Mouse (Mus musculus): ENCODE measurements at regions not wholly inside any gene's neighbourhood (a gene's known extent, or its start where the extent isn't known, plus 50 kb on each side); places are given as distances from the start of the nearest gene placed in this dataset.
"Not testable (repeated sequence)": the region's sequence is repeated elsewhere in the genome, so short reads cannot be mapped to it uniquely, and the experiment has no call there.

- DNase-seq (ENCODE audit: extremely low spot score, low read depth, low spot score) = no peak
These were observed 102.7 kb downstream of the Ptpn20 start for GRCm38 (mm10) chr14:33691690-33692089.

- no peak for DNase-seq (ENCODE audit: extremely low spot score, low read depth, low spot score)
These were observed 105.2 kb downstream of the Ptpn20 start for GRCm38 (mm10) chr14:33694224-33694623.

DNA sequence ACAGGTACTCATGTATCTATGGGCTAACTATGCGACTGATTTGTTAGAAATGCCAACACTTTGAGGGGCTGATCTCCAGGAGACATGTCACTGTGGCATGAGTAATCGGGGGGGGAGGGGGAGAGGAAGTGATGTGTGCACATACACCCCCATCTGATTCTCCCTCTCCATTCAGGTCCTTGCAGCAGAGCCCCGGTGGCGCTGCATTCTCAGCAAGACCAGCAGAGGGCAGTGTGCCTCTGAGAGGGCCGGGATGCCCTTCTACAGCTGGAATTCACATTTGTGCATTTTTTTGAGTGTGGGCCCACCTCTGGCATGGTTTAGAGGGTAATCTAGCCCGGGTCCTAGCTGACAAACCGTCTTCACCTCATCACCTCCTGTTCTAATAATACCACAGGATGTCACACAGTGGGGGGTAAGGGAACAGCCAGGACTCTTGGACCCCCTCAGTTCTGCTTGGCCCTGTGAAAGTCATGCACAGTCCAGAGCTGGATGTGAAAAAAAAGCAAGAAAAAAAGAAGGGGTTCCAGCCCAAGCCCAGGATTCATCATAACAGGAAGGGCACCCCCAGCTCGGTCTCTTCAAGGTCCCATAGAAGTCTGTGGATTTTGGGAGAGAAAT lies 106.5 kb downstream of the Ptpn20 start:
- no peak for DNase-seq (ENCODE audit: extremely low spot score, low read depth, low spot score)

- DNase-seq (ENCODE audit: extremely low spot score, low read depth, low spot score) = no peak
These were observed 107.8 kb downstream of the Ptpn20 start for GRCm38 (mm10) chr14:33696817-33697216.

DNA sequence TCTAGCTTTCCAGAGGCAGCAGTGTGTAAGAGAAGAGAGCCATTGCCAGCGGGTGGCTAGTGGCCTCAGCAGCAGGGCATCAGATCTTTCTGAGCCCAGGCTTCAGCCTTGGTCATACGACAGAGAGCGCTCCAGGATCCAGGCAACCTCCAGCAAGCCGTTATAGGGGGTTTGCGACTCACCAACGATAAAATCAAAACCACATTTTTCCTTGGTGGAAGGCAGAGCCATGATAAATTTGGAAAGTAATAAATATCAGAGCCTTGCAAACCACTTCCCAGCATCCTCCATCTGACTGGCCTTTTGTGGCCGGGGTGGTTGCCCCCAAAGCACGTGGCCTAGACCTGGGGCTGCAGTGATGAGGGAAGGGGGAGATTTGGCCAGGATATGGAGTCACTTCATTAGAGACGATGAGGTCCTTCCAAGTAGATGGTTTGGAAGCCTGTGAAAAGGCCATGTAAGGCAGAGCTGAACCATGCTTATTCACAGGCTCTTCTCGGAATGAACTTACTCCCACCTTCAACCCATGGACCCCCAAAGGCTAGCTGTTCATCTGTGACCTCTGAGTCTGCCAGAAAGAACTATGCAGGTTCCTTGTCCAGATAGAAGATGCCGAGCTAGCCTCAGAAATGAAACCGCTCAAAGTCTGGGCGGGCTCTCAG lies 110.9 kb downstream of the Ptpn20 start:
- peak; percentile 64 for DNase-seq (ENCODE audit: extremely low spot score, low read depth, low spot score)

DNA sequence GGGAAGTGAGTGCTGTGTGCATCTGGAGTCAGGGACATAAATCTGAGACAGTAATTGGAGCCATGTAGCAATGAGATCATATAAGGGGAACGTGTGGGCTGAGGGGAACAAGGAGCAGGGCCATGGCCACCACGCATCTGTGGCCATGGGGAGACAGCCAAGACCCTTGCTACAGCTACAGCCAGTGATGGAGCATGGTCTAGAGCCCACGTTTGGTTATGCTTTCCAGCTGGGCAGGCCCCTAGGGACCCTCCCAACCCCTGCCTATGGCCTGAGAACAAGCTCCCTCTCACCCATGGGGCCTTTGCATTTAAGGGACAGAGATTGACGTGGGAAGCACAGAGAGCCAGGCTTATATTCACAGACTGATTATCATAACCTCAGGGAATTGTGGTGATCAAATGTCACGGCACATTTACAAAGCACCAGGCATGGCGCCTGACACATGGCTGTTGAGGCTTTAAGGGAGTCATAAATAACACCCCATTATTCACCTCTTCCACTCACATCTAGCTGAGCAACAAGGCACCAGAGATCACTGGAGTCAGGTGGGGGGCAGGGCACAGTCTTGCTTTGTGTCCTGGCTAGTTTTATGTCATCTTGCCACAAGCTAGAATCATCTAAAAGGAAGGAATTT lies 118.8 kb downstream of the Ptpn20 start:
- DNase-seq (ENCODE audit: extremely low spot score, low read depth, low spot score) = no peak

DNA sequence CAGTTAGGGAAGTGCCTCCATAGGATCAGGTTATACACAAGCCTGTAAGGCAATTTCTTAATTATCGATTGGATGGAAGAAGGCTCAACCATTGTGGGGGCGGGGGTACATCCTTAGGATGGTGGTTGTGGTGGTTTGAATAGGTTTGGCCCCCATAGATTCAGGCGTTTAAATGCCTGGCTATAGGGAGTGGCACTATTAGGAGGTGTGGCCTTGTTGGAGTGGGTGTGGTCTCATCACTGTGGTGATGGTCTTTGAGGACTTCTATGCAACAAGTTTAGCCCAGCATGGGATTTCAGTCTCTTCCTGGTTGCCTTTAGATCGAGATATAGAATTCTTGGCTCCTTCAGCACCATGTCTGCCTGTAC lies 119.3 kb downstream of the Ptpn20 start:
- DNase-seq (ENCODE audit: extremely low spot score, low read depth, low spot score) = no peak

DNA sequence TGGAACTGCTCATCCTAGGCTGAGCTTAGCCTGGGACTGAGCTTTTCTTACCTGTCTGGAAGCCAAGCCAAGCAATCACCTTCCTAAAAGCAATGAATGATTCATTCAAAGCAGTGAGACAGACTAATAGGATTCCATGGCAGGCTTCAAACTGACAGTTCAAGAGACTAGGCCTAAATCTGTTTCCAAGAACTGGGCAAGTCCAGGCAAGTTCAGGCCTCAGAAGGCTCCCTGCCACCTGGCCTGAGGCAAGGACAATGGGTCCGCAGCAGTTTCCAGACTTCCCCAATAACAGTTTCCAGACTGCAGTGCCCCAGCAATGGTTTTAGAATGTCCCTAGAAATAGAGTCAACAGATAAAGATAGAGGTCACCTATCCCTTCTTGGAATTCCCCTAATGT lies 123.5 kb downstream of the Ptpn20 start:
- no peak for DNase-seq (ENCODE audit: extremely low spot score, low read depth, low spot score)

- DNase-seq (ENCODE audit: extremely low spot score, low read depth, low spot score) = no peak
These were observed 130.6 kb downstream of the Ptpn20 start for GRCm38 (mm10) chr14:33719651-33720050.

GRCm38 (mm10) chr14:33722379-33723145 lies 133.6 kb downstream of the Ptpn20 start:
- DNase-seq (ENCODE audit: extremely low spot score, low read depth, low spot score) = not testable (repeated sequence)

DNA sequence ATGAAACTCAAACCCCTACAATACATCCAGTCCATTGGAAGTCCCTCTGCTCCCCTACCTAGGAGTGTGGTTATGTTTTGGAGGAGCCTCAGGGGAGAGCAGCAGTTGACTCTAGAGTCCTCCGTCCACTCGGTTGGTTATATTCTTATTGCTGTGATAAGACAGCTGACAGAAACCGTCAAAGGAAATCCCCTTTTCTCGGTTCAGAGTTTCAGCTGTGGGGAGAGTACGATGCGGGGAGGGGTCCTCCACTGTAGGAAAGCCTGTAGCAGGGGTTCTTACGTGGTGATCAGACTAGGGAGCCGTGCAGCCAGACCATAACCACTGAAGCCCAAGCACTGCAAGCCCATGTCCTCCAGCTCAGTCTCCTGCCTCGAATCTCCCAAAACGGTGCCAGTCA lies 137.5 kb downstream of the Ptpn20 start:
- no peak for DNase-seq (ENCODE audit: extremely low spot score, low read depth, low spot score)

GRCm38 (mm10) chr14:33729115-33729884 lies 140.3 kb downstream of the Ptpn20 start:
- DNase-seq (ENCODE audit: extremely low spot score, low read depth, low spot score) = no peak

GRCm38 (mm10) chr14:33732698-33733097 lies 143.7 kb downstream of the Ptpn20 start:
- DNase-seq (ENCODE audit: extremely low spot score, low read depth, low spot score) = no peak

GRCm38 (mm10) chr14:33734446-33735043 lies 145.5 kb downstream of the Ptpn20 start:
- no peak for DNase-seq (ENCODE audit: extremely low spot score, low read depth, low spot score)

DNA sequence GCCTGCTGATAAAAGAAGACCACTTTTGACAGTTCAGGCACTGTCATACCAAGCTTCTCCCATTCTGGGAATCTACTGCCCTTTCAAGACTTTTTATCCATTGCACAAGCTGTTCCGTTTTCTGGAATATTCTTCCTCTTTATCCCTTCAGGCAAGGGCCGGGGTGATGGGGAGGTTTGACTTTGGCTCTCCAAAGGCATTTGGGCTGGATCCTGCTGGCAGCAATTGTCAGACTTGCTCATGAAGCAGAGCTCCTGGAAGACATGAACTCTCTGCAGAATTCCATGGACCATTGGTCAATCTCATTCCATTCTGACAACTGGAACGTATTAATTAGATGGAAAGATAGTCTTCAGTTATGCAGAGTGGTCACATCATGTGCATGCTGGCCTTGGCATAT lies 146.6 kb downstream of the Ptpn20 start:
- DNase-seq (ENCODE audit: extremely low spot score, low read depth, low spot score) = no peak

GRCm38 (mm10) chr14:33746181-33746580 lies 157.2 kb downstream of the Ptpn20 start:
- no peak for DNase-seq (ENCODE audit: extremely low spot score, low read depth, low spot score)

- no peak for DNase-seq (ENCODE audit: extremely low spot score, low read depth, low spot score)
These were observed 163.7 kb upstream of the Gdf10 start for GRCm38 (mm10) chr14:33759656-33760055.

- no peak for DNase-seq (ENCODE audit: extremely low spot score, low read depth, low spot score)
These were observed 159.7 kb upstream of the Gdf10 start for GRCm38 (mm10) chr14:33763641-33764046.

DNA sequence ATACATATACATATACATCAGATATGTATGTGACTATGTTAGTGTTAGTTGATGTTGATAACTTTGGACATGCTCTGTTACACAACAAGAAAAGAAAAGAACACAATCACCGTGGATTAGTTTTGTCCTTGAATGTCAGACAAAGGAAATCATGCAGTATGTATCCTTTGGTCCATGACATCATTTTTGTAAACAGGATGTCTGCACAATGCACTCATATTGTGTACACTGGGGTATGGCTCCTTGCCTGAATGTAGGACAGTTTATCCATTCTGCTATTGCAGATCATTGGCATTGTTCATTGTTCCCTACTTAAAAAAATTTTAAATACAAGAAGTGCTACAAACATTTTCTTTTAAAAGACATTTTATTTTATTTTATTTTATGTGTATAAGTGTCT lies 157.6 kb upstream of the Gdf10 start:
- DNase-seq (ENCODE audit: extremely low spot score, low read depth, low spot score) = no peak

- no peak for DNase-seq (ENCODE audit: extremely low spot score, low read depth, low spot score)
These were observed 151.0 kb upstream of the Gdf10 start for GRCm38 (mm10) chr14:33772374-33772773.

DNA sequence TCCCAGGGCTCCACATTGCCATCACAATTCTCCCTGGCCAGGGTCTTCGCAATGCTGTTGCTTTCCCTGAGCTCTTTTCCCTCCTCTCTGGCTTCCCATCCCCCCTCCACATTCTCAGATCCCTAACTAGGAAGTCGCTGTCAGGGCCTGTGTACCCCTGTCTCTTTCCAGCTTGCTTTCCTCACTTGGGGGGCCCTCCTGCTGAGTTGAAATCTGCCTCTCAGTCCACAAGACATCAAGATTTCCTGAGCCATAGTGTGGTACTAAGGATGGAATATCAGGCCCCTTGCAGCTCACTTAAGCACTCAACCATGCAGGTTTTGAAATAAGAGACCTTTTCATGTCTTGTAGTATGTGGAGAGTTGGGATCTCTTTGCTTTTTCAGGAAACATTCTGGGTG lies 133.8 kb upstream of the Gdf10 start:
- DNase-seq (ENCODE audit: extremely low spot score, low read depth, low spot score) = no peak
